Mouse (Mus musculus): ENCODE measurements around the gene 1810043G02Rik. TPM values are rescaled to one million over a fixed set of nuclear protein-coding genes. Genes with fewer than 3 reads are reported as not detected.
"Not testable (repeated sequence)": the region's sequence is repeated elsewhere in the genome, so short reads cannot be mapped to it uniquely, and the experiment has no call there.

1810043G02Rik gene
- total RNA-seq (2021): 1 to 10 TPM; 3.7 to 4.6 TPM
- long read RNA-seq, experiment 1, partial matches to known transcripts: 0 of 3 reads
- long read RNA-seq, experiment 1, other reads (novel, unspliced or antisense): 2 of 3 reads
- long read RNA-seq, experiment 2: 0 reads

- DNase-seq: peak; percentile 100
- intact Hi-C loops (cut with DNase I; ENCODE audit: low total_unique reads): no loop called here
Measured at GRCm38 (mm10) chr10:77978351-77979350, at the start of gene 1810043G02Rik. 1810043G02Rik (plus strand) TSS chr10:77978524.

DNA sequence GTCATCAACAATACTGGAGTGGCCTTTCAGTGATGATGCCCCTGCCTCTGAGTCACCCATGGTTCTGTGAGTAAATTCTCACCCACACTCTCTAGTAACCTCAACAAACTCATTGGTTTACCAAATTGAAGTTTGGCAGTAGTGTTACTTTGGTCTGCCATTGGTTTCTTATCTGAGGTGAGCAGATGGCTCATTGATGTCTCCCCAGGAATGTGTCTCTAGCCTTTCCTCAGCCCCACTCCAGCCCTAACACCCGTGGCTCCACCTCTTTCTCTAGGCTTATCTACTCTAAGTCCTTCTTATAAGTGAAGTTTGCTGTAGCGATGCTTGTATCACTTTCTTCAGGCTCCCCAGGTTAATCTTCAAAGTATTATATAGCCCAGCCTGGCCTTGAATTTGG is 38.6 kb upstream of the 1810043G02Rik start:
- intact Hi-C loops (cut with DNase I; ENCODE audit: low total_unique reads): no loop called here
- no peak for DNase-seq

DNA sequence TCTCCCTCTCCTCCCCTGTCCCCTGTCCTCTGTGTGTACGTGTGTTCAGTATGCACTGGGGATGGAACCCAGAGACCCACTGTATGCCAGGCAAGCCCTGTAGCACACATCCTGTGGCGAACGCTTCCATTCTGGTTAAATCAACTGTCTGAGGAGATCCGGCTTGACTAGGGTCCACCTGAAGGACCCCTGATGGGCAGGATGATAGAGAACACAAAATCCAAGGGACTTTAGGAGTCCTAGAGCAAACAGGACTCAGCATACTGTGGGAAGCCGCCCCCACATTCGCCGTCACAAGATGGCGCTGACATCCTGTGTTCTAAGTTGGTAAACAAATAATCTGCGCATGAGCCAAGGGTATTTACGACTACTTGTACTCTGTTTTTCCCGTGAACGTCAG is 27.9 kb upstream of the 1810043G02Rik start:
- DNase-seq; intact Hi-C loops (cut with DNase I; ENCODE audit: low total_unique reads): not testable (repeated sequence)

- no peak for DNase-seq
- intact Hi-C loops (cut with DNase I; ENCODE audit: low total_unique reads): no loop called here
Measured at GRCm38 (mm10) chr10:77962725-77963124, 15.6 kb upstream of the 1810043G02Rik start.

DNA sequence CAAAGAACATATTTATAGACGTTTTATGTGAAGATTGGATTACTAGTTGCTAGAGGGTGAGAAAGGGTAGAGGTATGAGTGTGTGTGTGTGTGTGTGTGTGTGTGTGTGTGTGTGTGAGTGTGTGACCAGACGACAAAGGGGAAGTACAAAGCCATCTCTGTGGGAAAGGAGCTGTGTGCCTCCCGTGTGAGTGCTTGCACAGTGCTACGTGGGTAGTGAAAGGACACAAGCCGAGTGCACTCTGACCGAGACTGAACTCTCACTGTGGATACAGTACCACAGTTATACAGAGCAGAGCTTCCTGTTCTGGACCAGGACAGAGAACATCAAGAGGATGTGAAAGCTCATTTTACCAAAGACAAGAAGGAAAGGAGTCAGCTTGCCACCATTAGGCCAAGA is 14.4 kb upstream of the 1810043G02Rik start:
- intact Hi-C loops (cut with DNase I; ENCODE audit: low total_unique reads): no loop called here
- DNase-seq: no peak

- DNase-seq: peak; percentile 50
- intact Hi-C loops (cut with DNase I; ENCODE audit: low total_unique reads): no loop called here
Measured at GRCm38 (mm10) chr10:77969274-77969972, 8.9 kb upstream of the 1810043G02Rik start.

- intact Hi-C loops (cut with DNase I; ENCODE audit: low total_unique reads): no loop called here
- DNase-seq: no peak
Measured at GRCm38 (mm10) chr10:77969973-77970325, 8.4 kb upstream of the 1810043G02Rik start.

- intact Hi-C loops (cut with DNase I; ENCODE audit: low total_unique reads): no loop called here
- no peak for DNase-seq
Measured at GRCm38 (mm10) chr10:77970481-77970880, 7.8 kb upstream of the 1810043G02Rik start, which contains the start of gene Trpm2. Trpm2 (minus strand) TSS chr10:77970563.

- intact Hi-C loops (cut with DNase I; ENCODE audit: low total_unique reads): no loop called here
- DNase-seq: no peak
Measured at GRCm38 (mm10) chr10:77971191-77971590, 7.1 kb upstream of the 1810043G02Rik start.

GRCm38 (mm10) chr10:77971709-77972553 is 6.4 kb upstream of the 1810043G02Rik start:
- intact Hi-C loops (cut with DNase I; ENCODE audit: low total_unique reads): no loop called here
- no peak for DNase-seq

DNA sequence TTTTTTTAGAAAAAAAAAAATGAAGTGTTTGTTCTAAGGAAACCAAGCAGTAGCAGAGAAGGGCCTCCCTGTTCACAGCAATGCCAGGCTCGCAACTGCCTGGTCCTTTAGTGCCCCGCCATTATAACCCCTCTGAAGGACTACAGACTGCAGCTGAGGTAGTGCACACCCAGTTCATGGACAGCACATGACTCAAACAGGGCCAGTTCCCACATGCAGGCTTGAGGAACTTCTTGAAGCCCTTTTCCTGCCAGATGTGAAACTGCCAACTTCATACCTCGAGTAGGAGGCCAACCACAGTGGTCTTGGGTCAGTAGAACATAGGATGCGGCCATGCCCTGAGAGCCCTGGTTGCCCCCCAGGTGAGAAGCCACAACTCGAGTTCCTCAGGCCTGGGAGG is 4.0 kb upstream of the 1810043G02Rik start:
- intact Hi-C loops (cut with DNase I; ENCODE audit: low total_unique reads): no loop called here

DNA sequence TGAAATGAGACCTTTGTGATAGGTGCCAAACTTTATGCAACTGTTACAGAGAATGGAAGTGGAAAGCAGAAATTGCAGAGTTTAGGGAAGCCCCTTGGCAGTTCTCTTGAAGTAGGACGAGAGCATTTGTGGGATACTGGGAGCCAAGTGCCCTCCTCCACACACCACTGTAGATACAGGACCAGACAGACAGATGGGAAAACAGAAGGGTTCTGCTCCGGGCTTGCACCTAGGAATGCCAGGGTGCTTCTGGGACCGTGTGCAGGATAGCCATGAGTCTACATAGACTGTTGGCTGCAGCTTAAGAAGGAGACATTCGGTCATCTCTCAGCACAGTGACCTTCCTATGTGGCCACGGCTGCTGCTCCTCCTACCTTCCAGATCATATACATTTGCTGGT is 3.5 kb upstream of the 1810043G02Rik start:
- DNase-seq: no peak
- intact Hi-C loops (cut with DNase I; ENCODE audit: low total_unique reads): no loop called here

More for the DNA sequence above, 4.0 kb upstream of the 1810043G02Rik start:
- DNase-seq: no peak

DNA sequence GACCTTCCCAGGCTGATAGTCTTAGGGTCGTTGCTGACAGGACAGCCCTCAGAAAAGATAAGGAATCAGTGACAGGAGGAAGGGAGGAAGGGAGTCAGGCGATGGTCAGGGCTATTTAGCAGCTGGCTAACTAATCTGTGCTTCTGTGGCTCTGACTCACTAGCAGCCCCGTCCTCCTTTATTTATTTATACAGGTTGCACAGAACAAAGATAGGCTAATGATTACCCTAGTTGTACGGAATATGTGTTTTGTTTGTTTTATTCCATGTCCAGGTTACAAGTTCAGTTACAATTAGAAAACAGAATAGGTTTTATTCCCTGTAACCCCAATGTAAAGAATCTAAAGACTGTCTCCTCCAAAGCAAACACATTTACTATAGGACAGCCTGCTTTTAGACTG is 2.7 kb upstream of the 1810043G02Rik start:
- intact Hi-C loops (cut with DNase I; ENCODE audit: low total_unique reads): no loop called here
- DNase-seq: no peak

DNA sequence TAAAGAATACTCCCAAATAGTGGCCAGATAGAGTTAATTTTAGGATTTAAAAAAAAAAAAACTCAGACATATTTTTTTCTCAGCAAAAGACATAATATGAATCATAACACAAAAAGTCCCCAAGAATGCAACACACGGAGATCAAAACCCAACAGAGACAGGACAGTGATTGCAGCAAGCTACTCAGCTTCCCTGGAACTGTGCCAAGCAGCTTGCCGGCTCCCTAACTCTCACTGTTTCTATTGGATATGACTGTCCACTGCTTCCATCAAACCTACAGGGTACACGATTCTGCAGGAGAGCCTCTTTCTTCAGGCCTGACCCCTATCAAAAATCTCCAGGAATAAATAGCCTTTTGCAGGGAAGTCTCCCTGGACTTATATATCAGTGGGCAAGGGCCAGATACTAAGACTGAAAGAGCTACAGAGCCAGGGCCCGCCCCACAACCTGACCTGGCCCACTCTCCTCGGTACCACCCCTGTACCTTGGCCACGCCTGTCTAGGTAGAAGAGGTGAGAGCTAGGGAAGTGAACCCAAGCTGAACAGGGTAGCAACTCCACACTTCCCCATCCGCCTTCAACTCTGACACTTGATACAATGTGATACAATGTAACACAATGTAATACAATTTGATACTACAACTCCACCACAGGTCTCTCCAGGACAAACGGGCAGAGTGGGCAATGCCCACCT is 1.7 kb upstream of the 1810043G02Rik start:
- DNase-seq: no peak
- intact Hi-C loops (cut with DNase I; ENCODE audit: low total_unique reads): no loop called here

- DNase-seq: peak; percentile 67
- intact Hi-C loops (cut with DNase I; ENCODE audit: low total_unique reads): loop anchor here (5.0 kb wide), 1 partner anchor 178 kb away; no protein-coding TSS in a partner anchor
Measured at GRCm38 (mm10) chr10:77984660-77985059, 6.3 kb downstream of the 1810043G02Rik start.

- DNase-seq: no peak
- intact Hi-C loops (cut with DNase I; ENCODE audit: low total_unique reads): no loop called here
Measured at GRCm38 (mm10) chr10:77985775-77986174, 7.5 kb downstream of the 1810043G02Rik start.

DNA sequence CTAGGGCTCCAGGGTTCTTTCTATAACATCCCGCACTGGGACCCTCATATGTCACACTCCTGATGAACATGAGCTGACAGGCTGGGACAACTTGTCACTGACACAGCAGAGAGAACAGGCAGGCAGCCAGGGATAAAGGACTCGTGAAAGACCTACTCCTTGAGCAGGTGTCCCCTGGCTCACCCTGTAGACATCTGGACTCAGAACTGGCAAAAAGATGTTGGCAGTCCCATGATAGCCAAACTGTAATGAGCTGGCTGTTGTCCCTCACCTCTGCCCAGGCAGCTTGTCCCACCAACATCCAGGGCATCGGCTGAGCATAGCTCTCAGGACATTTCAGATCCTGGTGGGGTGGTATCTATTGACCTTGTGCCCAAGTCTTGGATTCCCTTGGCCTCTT is 17.3 kb downstream of the 1810043G02Rik start:
- intact Hi-C loops (cut with DNase I; ENCODE audit: low total_unique reads): no loop called here
- DNase-seq: no peak

GRCm38 (mm10) chr10:78000200-78000599 is 21.9 kb downstream of the 1810043G02Rik start:
- no peak for DNase-seq
- intact Hi-C loops (cut with DNase I; ENCODE audit: low total_unique reads): no loop called here

DNA sequence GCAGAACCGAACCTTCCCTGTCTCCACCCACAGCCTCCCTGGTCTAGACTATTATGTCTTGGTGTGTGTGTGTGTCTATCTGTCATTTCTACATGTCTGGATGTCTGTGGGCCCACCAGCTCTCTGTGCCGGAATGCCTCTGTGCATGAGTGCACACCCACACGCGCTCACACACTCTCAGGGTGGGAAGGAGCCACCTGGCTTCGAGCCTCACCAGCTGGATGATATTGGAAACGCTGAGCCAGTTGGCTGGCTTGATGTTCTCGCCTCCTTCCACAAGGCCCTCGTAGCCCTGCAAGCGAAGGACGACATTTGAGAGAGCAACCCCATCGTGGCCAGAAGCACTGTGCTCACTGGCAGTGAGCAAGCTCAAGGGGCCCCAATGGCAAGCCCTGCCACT is 23.5 kb downstream of the 1810043G02Rik start:
- DNase-seq: peak; percentile 63
- intact Hi-C loops (cut with DNase I; ENCODE audit: low total_unique reads): no loop called here
